Mouse (Mus musculus): ENCODE results near the gene Arhgef18. TPM values are rescaled to one million over a fixed set of nuclear protein-coding genes. Genes with fewer than 3 reads are reported as not detected.

Gene Arhgef18
- total RNA-seq, 4 experiments from 2014 or later = 7.4 to 11.5 (median 9.2) TPM

DNA sequence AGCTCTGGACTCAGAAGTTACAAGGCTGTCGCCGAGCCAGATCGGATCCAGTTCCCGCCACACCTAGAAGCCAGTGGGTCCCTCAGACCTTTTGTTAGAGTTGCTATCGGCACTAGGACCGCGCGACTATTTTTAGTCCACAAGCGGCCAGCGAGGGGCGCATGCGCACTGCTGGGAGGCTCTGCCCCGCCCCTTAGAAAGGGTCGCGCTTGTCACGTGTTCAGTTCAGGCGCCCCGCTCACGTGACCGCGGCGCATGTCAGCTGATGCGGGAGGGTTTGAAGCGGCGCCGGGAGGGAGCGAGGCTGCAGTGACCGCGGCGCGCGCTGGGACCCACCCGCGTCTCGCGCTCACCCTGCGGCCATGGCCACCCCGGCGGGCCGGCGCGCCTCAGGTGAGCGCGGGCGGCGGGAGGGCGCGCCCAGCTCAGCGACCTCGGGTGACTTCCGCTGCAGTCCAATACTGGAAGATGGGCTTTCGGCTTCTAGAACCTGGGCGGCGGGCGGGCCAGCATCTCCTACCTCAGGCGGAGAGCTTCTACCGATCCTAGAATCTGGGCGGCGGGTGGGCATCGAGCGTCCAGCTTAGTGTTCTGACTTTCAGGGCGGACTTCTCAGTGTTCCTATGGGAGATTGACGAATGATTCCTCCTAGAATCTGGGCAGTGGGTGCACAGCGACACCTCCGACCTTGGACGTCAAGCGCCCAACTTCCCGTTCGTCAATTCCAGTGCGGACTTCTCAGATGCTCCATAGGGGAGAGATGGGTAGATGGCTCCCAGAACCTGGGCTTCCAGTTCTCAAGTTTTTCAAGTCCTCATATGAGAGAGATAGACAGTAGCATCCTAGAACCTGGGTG, 107.7 kb downstream of the Arhgef18 start, which contains the start of gene Mcoln1:
TSS of gene Mcoln1 (plus strand) at position 223 of the 856 bp plus-strand sequence.
- DNase-seq (ENCODE audit: low spot score in 2 of 2) = peak; percentile 97 to 98

DNA sequence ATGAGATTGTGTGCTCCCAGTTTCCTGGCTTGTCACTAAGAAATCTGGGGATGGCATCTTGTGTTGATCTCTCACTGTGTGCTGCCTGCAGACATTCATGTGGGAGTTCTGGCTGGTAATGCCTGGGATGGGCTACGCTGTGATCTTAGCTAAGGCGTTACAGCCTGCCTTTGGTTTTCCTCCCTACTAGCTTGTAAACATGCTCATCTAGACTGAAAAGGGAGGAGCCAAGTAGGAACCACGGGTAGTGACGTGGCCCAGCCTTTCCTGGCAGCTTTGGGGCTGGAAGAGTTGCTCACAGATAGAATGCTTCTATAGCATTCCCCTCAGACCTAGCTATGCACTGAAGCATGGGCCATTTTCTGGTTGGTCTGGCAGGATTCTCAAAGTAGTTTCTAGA, 109.4 kb downstream of the Arhgef18 start:
- DNase-seq (ENCODE audit: low spot score in 2 of 2) = no peak

Other genes with a start within 250 kb of the Arhgef18 start
- gene Insr, start 113.4 kb upstream of the Arhgef18 start, total RNA-seq (2022) = 10 to 100 TPM; 60.4 to 66.9 (median 64.0) TPM
- not detected for gene A430078G23Rik, start 39.6 kb upstream of the Arhgef18 start, total RNA-seq (2022)
- 1 to 10 TPM; 2.0 to 3.2 (median 2.7) TPM for gene Pex11g, start 74.7 kb downstream of the Arhgef18 start, total RNA-seq (2022)
- not detected for gene Tex45, start 77.9 kb downstream of the Arhgef18 start, total RNA-seq (2022)
- 10 to 100 TPM; 39.0 to 44.5 (median 41.3) TPM for gene Zfp358, start 100.1 kb downstream of the Arhgef18 start, total RNA-seq (2022)
- 10 to 100 TPM; 21.5 to 23.2 (median 22.0) TPM for gene Mcoln1, start 107.5 kb downstream of the Arhgef18 start, total RNA-seq (2022)
- gene Pnpla6, start 122.4 kb downstream of the Arhgef18 start, total RNA-seq (2022) = 1 to 10 TPM; 5.8 to 9.8 (median 7.9) TPM
- not detected for gene C330021F23Rik, start 175.0 kb downstream of the Arhgef18 start, total RNA-seq (2022)
- gene Camsap3, start 194.3 kb downstream of the Arhgef18 start, total RNA-seq (2022) = under 1 TPM; 0.12 to 0.46 (median 0.24) TPM
- gene Xab2, start 228.3 kb downstream of the Arhgef18 start, total RNA-seq (2022) = 10 to 100 TPM in 3 of 4 experiments, 1 to 10 TPM in 1; 9.5 to 12.2 (median 11.2) TPM
- 10 to 100 TPM; 80.6 to 87.8 (median 85.1) TPM for gene Pet100, start 228.5 kb downstream of the Arhgef18 start, total RNA-seq (2022)
- not detected for gene Pcp2, start 232.5 kb downstream of the Arhgef18 start, total RNA-seq (2022)
- gene Stxbp2, start 237.9 kb downstream of the Arhgef18 start, total RNA-seq (2022) = 1 to 10 TPM; 2.6 to 6.3 (median 3.8) TPM